Mouse (Mus musculus) stomach, embryonic 16.5 days (tissue): ENCODE results near the gene Isl1. TPM values are rescaled to one million over a fixed set of nuclear protein-coding genes. Genes with fewer than 3 reads are reported as not detected.

ENCODE experiments used
- ATAC-seq: fragments of 200-750 bp; cut with Nextera tagmentation; 2 replicates; pipeline ENCODE4 v1.8.0; 2017; ENCODE audit warnings: moderate number of reproducible peaks, moderate TSS enrichment; ENCODE audit not compliant: insufficient read depth, low FRiP score
- H3K27ac ChIP-seq: fragments of 300-500 bp; sonication (generic); 2 replicates; pipeline ENCODE4 v1.5.1; 2014; ENCODE audit warnings: low read length
- H3K27me3 ChIP-seq: fragments of 300-500 bp; sonication (generic); 2 replicates; pipeline ENCODE4 v1.6.1; 2014; ENCODE audit warnings: low read length, control low read depth, mixed read lengths; ENCODE audit not compliant: control insufficient read depth, insufficient read depth
- H3K36me3 ChIP-seq: fragments of 300-500 bp; sonication (generic); 2 replicates; pipeline ENCODE4 v1.6.1; 2014; ENCODE audit warnings: low read length; ENCODE audit not compliant: control insufficient read depth, insufficient read depth
- H3K4me1 ChIP-seq: fragments of 300-500 bp; sonication (generic); 2 replicates; pipeline ENCODE4 v1.6.1; 2014; ENCODE audit warnings: low read length, control low read depth, mixed read lengths; ENCODE audit not compliant: control insufficient read depth, insufficient read depth
- H3K4me2 ChIP-seq: fragments of 300-500 bp; sonication (generic); 2 replicates; pipeline ENCODE4 v1.6.1; 2014; ENCODE audit warnings: low read depth, low read length, mixed read lengths
- H3K4me3 ChIP-seq: fragments of 300-500 bp; sonication (generic); replicated peaks from 2 replicates; pipeline ENCODE4 v1.5.1; 2014; ENCODE audit warnings: mild to moderate bottlenecking, low read length
- H3K9ac ChIP-seq: fragments of 300-500 bp; sonication (generic); 2 replicates; pipeline ENCODE4 v1.6.1; 2014; ENCODE audit warnings: low read length
- H3K9me3 ChIP-seq: fragments of 300-500 bp; sonication (generic); replicated peaks from 2 replicates; pipeline ENCODE4 v1.6.1; 2016; ENCODE audit warnings: low read length, control low read depth; ENCODE audit not compliant: control insufficient read depth
- WGBS: fragments of 180-500 bp; shearing (Covaris S2); extraction: QIAGEN DNeasy Blood & Tissue Kit; methylation state at CpG from one replicate; pipeline ENCODE4 v1.1.7; 2014; 5-methylcytosine and 5-hydroxymethylcytosine counted together
- polyA plus RNA-seq: library from polyadenylated mRNA; unstranded; fragments of >200 nt; fragmentation: Nextera tagmentation; extraction: Ambion mirVana; gene quantifications from 2 replicates; pipeline ENCODE4 v1.2.1, GENCODE M21; 2015

The Isl1 gene
- polyA plus RNA-seq, 1 experiment from 2014 or later = 33.6 TPM

- peak overlapping the region; percentile 89 for H3K27ac ChIP-seq
Measured at GRCm38 (mm10) chr13:116308121-116308932, 1.2 kb downstream of the Isl1 start.

GRCm38 (mm10) chr13:116306591-116306990 is 2.9 kb downstream of the Isl1 start:
- H3K9me3 ChIP-seq = no peaks in the 10 kb centered on the region
- 0 out of 2 replicates have a peak, but pooled peaks cover 5% of the 10 kb centered on the region for H3K4me1 ChIP-seq
- no peaks in the 10 kb centered on the region for H3K36me3 ChIP-seq
- H3K4me3 ChIP-seq = peak overlapping the region; percentile 26
- H3K27ac ChIP-seq = peak overlapping the region; percentile 52; the same call in 1 of the 2 replicates
- peak overlapping the region; percentile 48; the same call in 1 of the 2 replicates for H3K9ac ChIP-seq
- H3K27me3 ChIP-seq = peaks cover 41% of the 10 kb centered on the region
- peak overlapping the region; percentile 42 for H3K4me2 ChIP-seq
- ATAC-seq = no peak
- 31% methylated on average over 6 of the region's 6 CpGs for WGBS

More at GRCm38 (mm10) chr13:116308121-116308932, 1.2 kb downstream of the Isl1 start:
- no peaks in the 10 kb centered on the region for H3K4me1 ChIP-seq
- no peaks in the 10 kb centered on the region for H3K9me3 ChIP-seq
- peak overlapping the region; percentile 78 for H3K4me2 ChIP-seq
- peak overlapping the region; percentile 67 for H3K4me3 ChIP-seq
- peaks cover 37% of the 10 kb centered on the region for H3K27me3 ChIP-seq
- no peak for ATAC-seq
- peak overlapping the region; percentile 72 for H3K9ac ChIP-seq
- H3K36me3 ChIP-seq = no peaks in the 10 kb centered on the region
- WGBS = 2% methylated on average over 20 of the region's 20 CpGs

GRCm38 (mm10) chr13:116305721-116306120 is 3.8 kb downstream of the Isl1 start:
- peak overlapping the region; percentile 48 for H3K9ac ChIP-seq
- ATAC-seq = no peak
- peaks cover 38% of the 10 kb centered on the region for H3K27me3 ChIP-seq
- no peaks in the 10 kb centered on the region for H3K36me3 ChIP-seq
- peak overlapping the region; percentile 26 for H3K4me3 ChIP-seq
- H3K4me1 ChIP-seq = 0 out of 2 replicates have a peak, but pooled peaks cover 5% of the 10 kb centered on the region
- 39% methylated on average over 2 of the region's 2 CpGs for WGBS
- H3K27ac ChIP-seq = peak overlapping the region; percentile 52
- no peaks in the 10 kb centered on the region for H3K9me3 ChIP-seq
- peak overlapping the region; percentile 42 for H3K4me2 ChIP-seq

- Histone ChIP-seq H3K4me2 (peak overlapping the region; percentile 42), H3K27ac (0 out of 2 replicates have a peak overlapping the region, but pooled peaks have one; percentile 42), H3K4me3 (peak overlapping the region; percentile 26), H3K9ac (peak overlapping the region; percentile 52), H3K9me3 (no peaks in the 10 kb centered on the region), H3K27me3 (peaks cover 40% of the 10 kb centered on the region), H3K4me1 (0 out of 2 replicates have a peak, but pooled peaks cover 5% of the 10 kb centered on the region), H3K36me3 (no peaks in the 10 kb centered on the region)
- WGBS = 10% methylated on average over 25 of the region's 25 CpGs
- ATAC-seq = no peak
Measured at GRCm38 (mm10) chr13:116304713-116305470, 4.6 kb downstream of the Isl1 start.

GRCm38 (mm10) chr13:116303766-116304165 is 5.7 kb downstream of the Isl1 start:
- Histone ChIP-seq H3K9ac (peak overlapping the region; percentile 58), H3K27ac (peak overlapping the region; percentile 62), H3K4me3 (peak overlapping the region; percentile 28), H3K36me3 (no peaks in the 10 kb centered on the region), H3K27me3 (peaks cover 45% of the 10 kb centered on the region), H3K4me2 (peak overlapping the region; percentile 42), H3K4me1 (0 out of 2 replicates have a peak, but pooled peaks cover 5% of the 10 kb centered on the region), H3K9me3 (no peaks in the 10 kb centered on the region)
- WGBS = 28% methylated on average over 6 of the region's 6 CpGs
- ATAC-seq = no peak

GRCm38 (mm10) chr13:116302861-116303260 is 6.6 kb downstream of the Isl1 start:
- H3K36me3 ChIP-seq = no peaks in the 10 kb centered on the region
- no peak for ATAC-seq
- 0 out of 2 replicates have a peak, but pooled peaks cover 5% of the 10 kb centered on the region for H3K4me1 ChIP-seq
- no peaks in the 10 kb centered on the region for H3K9me3 ChIP-seq
- peak overlapping the region; percentile 28 for H3K4me3 ChIP-seq
- H3K27me3 ChIP-seq = peaks cover 49% of the 10 kb centered on the region
- H3K27ac ChIP-seq = no peak overlapping the region
- peak overlapping the region; percentile 42 for H3K4me2 ChIP-seq
- 44% methylated on average over 15 of the region's 15 CpGs for WGBS
- H3K9ac ChIP-seq = no peak overlapping the region; the same call in 1 of the 2 replicates

- Histone ChIP-seq H3K27me3 (peaks cover 57% of the 10 kb centered on the region), H3K4me2 (peak overlapping the region; percentile 29), H3K36me3 (no peaks in the 10 kb centered on the region)
Measured at GRCm38 (mm10) chr13:116301706-116302105, 7.8 kb downstream of the Isl1 start.

GRCm38 (mm10) chr13:116299241-116299640 is 10.2 kb downstream of the Isl1 start:
- H3K27me3 ChIP-seq = peaks cover 51% of the 10 kb centered on the region

More at GRCm38 (mm10) chr13:116301706-116302105, 7.8 kb downstream of the Isl1 start:
- 0 out of 2 replicates have a peak overlapping the region, but pooled peaks have one; percentile 5 for H3K4me3 ChIP-seq
- H3K9me3 ChIP-seq = no peaks in the 10 kb centered on the region
- WGBS = 24% methylated on average over 3 of the region's 3 CpGs
- H3K9ac ChIP-seq = no peak overlapping the region; the same call in 1 of the 2 replicates
- H3K4me1 ChIP-seq = peaks cover 11% of the 10 kb centered on the region; the same call in 1 of the 2 replicates
- peak; percentile 52 for ATAC-seq
- no peak overlapping the region for H3K27ac ChIP-seq

More at GRCm38 (mm10) chr13:116299241-116299640, 10.2 kb downstream of the Isl1 start:
- WGBS = 54% methylated on average over 7 of the region's 7 CpGs
- ATAC-seq = no peak
- H3K4me3 ChIP-seq = no peak overlapping the region
- H3K9me3 ChIP-seq = no peaks in the 10 kb centered on the region
- H3K4me1 ChIP-seq = peaks cover 11% of the 10 kb centered on the region; the same call in 1 of the 2 replicates
- no peak overlapping the region for H3K4me2 ChIP-seq
- no peak overlapping the region for H3K27ac ChIP-seq
- H3K36me3 ChIP-seq = no peaks in the 10 kb centered on the region
- no peak overlapping the region; the same call in 1 of the 2 replicates for H3K9ac ChIP-seq
